Mouse (Mus musculus): Measurements from ENCODE around the gene Dusp14. TPM values are rescaled to one million over a fixed set of nuclear protein-coding genes. Genes with fewer than 3 reads are reported as not detected.

The Dusp14 gene
- polyA plus RNA-seq, 1 experiment from 2014 or later = 6.0 TPM

- no peak overlapping the region for H3K27ac ChIP-seq (replicated peaks)
- no peak overlapping the region for H3K9ac ChIP-seq (replicated peaks)
- H3K4me2 ChIP-seq = peak overlapping the region; percentile 32
- WGBS = 3% methylated on average over 11 of the region's 11 CpGs
- no peaks in the 10 kb centered on the region for H3K36me3 ChIP-seq
- ATAC-seq (ENCODE audit: low FRiP score) = no peak
- peaks cover 25% of the 10 kb centered on the region for H3K27me3 ChIP-seq (replicated peaks)
- H3K9me3 ChIP-seq (replicated peaks) = no peaks in the 10 kb centered on the region
- no peak overlapping the region for H3K4me3 ChIP-seq (replicated peaks)
- H3K4me1 ChIP-seq = peaks cover 27% of the 10 kb centered on the region
Observed at GRCm38 (mm10) chr11:84066071-84066481, 3.0 kb downstream of the Dusp14 start.

- peaks cover 23% of the 10 kb centered on the region for H3K4me1 ChIP-seq
- no peaks in the 10 kb centered on the region for H3K36me3 ChIP-seq
- no peak for ATAC-seq (ENCODE audit: low FRiP score)
- H3K4me2 ChIP-seq = no peak overlapping the region
- no peak overlapping the region for H3K9ac ChIP-seq (replicated peaks)
- WGBS = 91% methylated on average over 3 of the region's 3 CpGs
- H3K27ac ChIP-seq (replicated peaks) = no peak overlapping the region
- no peaks in the 10 kb centered on the region for H3K9me3 ChIP-seq (replicated peaks)
- H3K4me3 ChIP-seq (replicated peaks) = no peak overlapping the region
- peaks cover 15% of the 10 kb centered on the region for H3K27me3 ChIP-seq (replicated peaks)
Observed at GRCm38 (mm10) chr11:84063631-84064209, 5.3 kb downstream of the Dusp14 start.

- Histone ChIP-seq H3K9ac (replicated peaks) (no peak overlapping the region), H3K27ac (replicated peaks) (no peak overlapping the region), H3K36me3 (no peaks in the 10 kb centered on the region), H3K27me3 (replicated peaks) (peaks cover 13% of the 10 kb centered on the region), H3K4me3 (replicated peaks) (no peak overlapping the region), H3K9me3 (replicated peaks) (no peaks in the 10 kb centered on the region), H3K4me1 (peaks cover 19% of the 10 kb centered on the region), H3K4me2 (no peak overlapping the region)
- 81% methylated on average over 2 of the region's 2 CpGs for WGBS
- no peak for ATAC-seq (ENCODE audit: low FRiP score)
Observed at GRCm38 (mm10) chr11:84062805-84063204, 6.3 kb downstream of the Dusp14 start.

GRCm38 (mm10) chr11:84061881-84062280 lies 7.2 kb downstream of the Dusp14 start:
- no peak overlapping the region for H3K27ac ChIP-seq (replicated peaks)
- no peak overlapping the region for H3K4me3 ChIP-seq (replicated peaks)
- H3K4me1 ChIP-seq = peaks cover 10% of the 10 kb centered on the region
- no peak overlapping the region for H3K4me2 ChIP-seq
- no peak for ATAC-seq (ENCODE audit: low FRiP score)
- no peak overlapping the region for H3K9ac ChIP-seq (replicated peaks)
- WGBS = 95% methylated on average over 2 of the region's 2 CpGs
- no peaks in the 10 kb centered on the region for H3K36me3 ChIP-seq
- H3K9me3 ChIP-seq (replicated peaks) = no peaks in the 10 kb centered on the region
- H3K27me3 ChIP-seq (replicated peaks) = peaks cover 8% of the 10 kb centered on the region; the same call in 1 of the 2 replicates

GRCm38 (mm10) chr11:84060635-84061034 lies 8.4 kb downstream of the Dusp14 start:
- WGBS = 72% methylated on average over 6 of the region's 6 CpGs

GRCm38 (mm10) chr11:84059784-84060183 lies 9.3 kb downstream of the Dusp14 start:
- H3K4me3 ChIP-seq (replicated peaks) = no peak overlapping the region
- WGBS = 96% methylated on average over 2 of the region's 2 CpGs
- no peaks in the 10 kb centered on the region for H3K4me1 ChIP-seq
- no peak for ATAC-seq (ENCODE audit: low FRiP score)
- no peaks in the 10 kb centered on the region for H3K27me3 ChIP-seq (replicated peaks)
- H3K4me2 ChIP-seq = no peak overlapping the region
- H3K9ac ChIP-seq (replicated peaks) = no peak overlapping the region
- H3K36me3 ChIP-seq = no peaks in the 10 kb centered on the region
- 0 out of 2 replicates have a peak, but pooled peaks cover 5% of the 10 kb centered on the region for H3K9me3 ChIP-seq (replicated peaks)
- no peak overlapping the region for H3K27ac ChIP-seq (replicated peaks)

More at GRCm38 (mm10) chr11:84060635-84061034, 8.4 kb downstream of the Dusp14 start:
- Histone ChIP-seq H3K36me3 (no peaks in the 10 kb centered on the region), H3K27me3 (replicated peaks) (0 out of 2 replicates have a peak, but pooled peaks cover 3% of the 10 kb centered on the region), H3K4me1 (peaks cover under 1% of the 10 kb centered on the region; the same call in 1 of the 2 replicates), H3K4me2 (no peak overlapping the region), H3K9ac (replicated peaks) (no peak overlapping the region), H3K4me3 (replicated peaks) (no peak overlapping the region), H3K9me3 (replicated peaks) (0 out of 2 replicates have a peak, but pooled peaks cover 4% of the 10 kb centered on the region), H3K27ac (replicated peaks) (no peak overlapping the region)
- ATAC-seq (ENCODE audit: low FRiP score) = no peak

- 96% methylated on average over 2 of the region's 2 CpGs for WGBS
- no peaks in the 10 kb centered on the region for H3K27me3 ChIP-seq (replicated peaks)
Observed at GRCm38 (mm10) chr11:84057418-84057817, 11.6 kb downstream of the Dusp14 start.

GRCm38 (mm10) chr11:84053524-84054163 lies 15.4 kb downstream of the Dusp14 start:
- no peak for ATAC-seq (ENCODE audit: low FRiP score)
- WGBS = 40% methylated on average over 10 of the region's 10 CpGs
- no peak overlapping the region for H3K9ac ChIP-seq (replicated peaks)

More at GRCm38 (mm10) chr11:84057418-84057817, 11.6 kb downstream of the Dusp14 start:
- no peak for ATAC-seq (ENCODE audit: low FRiP score)
- Histone ChIP-seq H3K27ac (replicated peaks) (no peak overlapping the region), H3K4me2 (no peak overlapping the region), H3K36me3 (no peaks in the 10 kb centered on the region), H3K4me1 (0 out of 2 replicates have a peak, but pooled peaks cover 6% of the 10 kb centered on the region), H3K9me3 (replicated peaks) (0 out of 2 replicates have a peak, but pooled peaks cover 5% of the 10 kb centered on the region), H3K9ac (replicated peaks) (no peak overlapping the region), H3K4me3 (replicated peaks) (no peak overlapping the region)

GRCm38 (mm10) chr11:84053055-84053454 lies 16.0 kb downstream of the Dusp14 start:
- no peak overlapping the region for H3K4me2 ChIP-seq
- no peak overlapping the region for H3K27ac ChIP-seq (replicated peaks)
- H3K9me3 ChIP-seq (replicated peaks) = 0 out of 2 replicates have a peak, but pooled peaks cover 5% of the 10 kb centered on the region
- H3K27me3 ChIP-seq (replicated peaks) = no peaks in the 10 kb centered on the region
- no peak overlapping the region for H3K4me3 ChIP-seq (replicated peaks)
- WGBS = 85% methylated on average over 7 of the region's 7 CpGs
- no peak overlapping the region for H3K9ac ChIP-seq (replicated peaks)
- H3K36me3 ChIP-seq = no peaks in the 10 kb centered on the region
- no peak for ATAC-seq (ENCODE audit: low FRiP score)
- peaks cover 14% of the 10 kb centered on the region for H3K4me1 ChIP-seq

More at GRCm38 (mm10) chr11:84053524-84054163, 15.4 kb downstream of the Dusp14 start:
- Histone ChIP-seq H3K4me3 (replicated peaks) (no peak overlapping the region), H3K27me3 (replicated peaks) (no peaks in the 10 kb centered on the region), H3K4me2 (no peak overlapping the region), H3K9me3 (replicated peaks) (0 out of 2 replicates have a peak, but pooled peaks cover 5% of the 10 kb centered on the region), H3K27ac (replicated peaks) (peak overlapping the region; percentile 2; the same call in 1 of the 2 replicates), H3K4me1 (0 out of 2 replicates have a peak, but pooled peaks cover 8% of the 10 kb centered on the region), H3K36me3 (no peaks in the 10 kb centered on the region)

- 46% methylated on average over 10 of the region's 10 CpGs for WGBS
- no peak overlapping the region for H3K4me2 ChIP-seq
- ATAC-seq (ENCODE audit: low FRiP score) = no peak
- no peaks in the 10 kb centered on the region for H3K36me3 ChIP-seq
- H3K27ac ChIP-seq (replicated peaks) = no peak overlapping the region
- peaks cover 30% of the 10 kb centered on the region for H3K4me1 ChIP-seq
- no peaks in the 10 kb centered on the region for H3K9me3 ChIP-seq (replicated peaks)
- 0 out of 2 replicates have a peak overlapping the region, but pooled peaks have one; percentile 20 for H3K9ac ChIP-seq (replicated peaks)
- H3K4me3 ChIP-seq (replicated peaks) = no peak overlapping the region
- H3K27me3 ChIP-seq (replicated peaks) = no peaks in the 10 kb centered on the region
Observed at GRCm38 (mm10) chr11:84048411-84048810, 20.6 kb downstream of the Dusp14 start.

- H3K27me3 ChIP-seq (replicated peaks) = no peaks in the 10 kb centered on the region
- no peaks in the 10 kb centered on the region for H3K9me3 ChIP-seq (replicated peaks)
- H3K36me3 ChIP-seq = no peaks in the 10 kb centered on the region
- no peak overlapping the region for H3K4me3 ChIP-seq (replicated peaks)
- H3K4me2 ChIP-seq = no peak overlapping the region
- ATAC-seq (ENCODE audit: low FRiP score) = no peak
- 69% methylated on average over 4 of the region's 4 CpGs for whole genome bisulfite sequencing
- peaks cover 39% of the 10 kb centered on the region for H3K4me1 ChIP-seq
- H3K9ac ChIP-seq (replicated peaks) = no peak overlapping the region
- no peak overlapping the region for H3K27ac ChIP-seq (replicated peaks)
Observed at GRCm38 (mm10) chr11:84047270-84047669, 21.8 kb downstream of the Dusp14 start.

- Histone ChIP-seq H3K9ac (replicated peaks) (no peak overlapping the region), H3K36me3 (peaks cover 13% of the 10 kb centered on the region), H3K9me3 (replicated peaks) (no peaks in the 10 kb centered on the region), H3K4me2 (no peak overlapping the region), H3K4me3 (replicated peaks) (no peak overlapping the region), H3K4me1 (peaks cover 39% of the 10 kb centered on the region), H3K27me3 (replicated peaks) (no peaks in the 10 kb centered on the region), H3K27ac (replicated peaks) (no peak overlapping the region)
- no peak for ATAC-seq (ENCODE audit: low FRiP score)
- WGBS = 31% methylated on average over 1 of the region's 1 CpGs
Observed at GRCm38 (mm10) chr11:84044988-84045387, 24.1 kb downstream of the Dusp14 start.
